Mouse (Mus musculus) adrenal gland, adult (tissue): ENCODE results near the gene Slc9a6.
A peak's percentile ranks its signal among the peaks of the same experiment; 100 is the strongest.

Experiments used
- DNase-seq, 2 experiments: peaks; one replicate each; pipeline ENCODE4 v3.0.0; 2022 to 2023; ENCODE audit warnings: low spot score in 1 of 2; ENCODE audit not compliant: inconsistent age in 2 of 2

Slc9a6 gene

DNA sequence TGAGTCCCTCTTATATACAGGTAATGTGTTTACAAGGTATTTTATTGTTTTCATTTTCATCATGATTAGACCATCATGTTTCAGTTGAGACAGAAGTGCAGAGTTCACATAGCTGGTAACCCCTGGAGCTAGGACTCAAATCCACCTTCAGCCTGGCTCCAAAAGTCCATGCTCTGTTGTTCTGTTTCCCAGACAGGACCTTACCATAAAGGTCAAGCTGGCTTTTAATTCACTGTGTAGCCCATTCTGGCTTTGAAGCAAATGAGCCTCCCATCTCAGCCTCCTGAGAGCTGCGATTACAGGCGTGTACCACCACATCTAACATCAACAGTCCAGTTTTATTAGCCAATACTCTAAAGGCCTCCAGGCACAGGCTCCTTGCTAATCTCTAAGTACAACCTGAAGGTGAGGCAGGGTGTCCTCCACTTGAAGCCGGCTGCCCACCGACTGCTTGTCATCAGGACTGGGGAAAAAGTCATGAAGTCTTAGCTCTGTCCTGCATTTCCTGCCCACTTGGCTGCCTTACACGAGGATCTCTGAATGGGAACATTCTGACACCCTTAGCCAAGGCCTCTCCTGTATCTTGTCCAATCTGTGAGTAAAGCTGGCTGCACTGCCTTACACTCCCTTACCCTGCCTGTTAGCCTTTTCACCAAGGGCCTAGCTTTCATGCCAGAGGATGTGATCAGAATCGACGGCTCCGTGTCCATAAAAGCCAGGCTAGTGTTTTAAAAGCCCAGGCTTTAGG is 55.8 kb downstream of the Slc9a6 start:
- DNase-seq: peak in 1 of 2 experiments; percentile 9

GRCm38 (mm10) chrX:56667296-56667695 is 57.7 kb downstream of the Slc9a6 start:
- no peak for DNase-seq

DNA sequence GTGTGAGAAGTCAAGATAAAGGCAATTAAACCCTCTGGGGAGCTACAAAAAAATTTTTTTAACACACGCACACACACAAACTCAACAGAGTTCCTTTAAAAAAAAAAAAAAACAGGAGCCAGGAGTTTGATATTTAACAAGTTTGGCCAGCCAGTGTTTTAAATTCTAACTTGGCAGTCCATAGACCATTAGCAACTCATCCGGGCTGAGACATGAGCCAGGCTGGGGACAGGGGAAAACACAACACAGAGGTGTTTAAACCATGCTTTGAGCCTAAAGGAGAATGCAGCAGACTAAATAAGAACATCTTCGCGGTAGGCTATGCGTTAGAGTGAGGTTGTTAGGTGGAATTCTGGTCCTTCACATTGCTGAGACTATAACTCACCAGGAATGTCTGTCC is 58.5 kb downstream of the Slc9a6 start:
- DNase-seq: no peak

GRCm38 (mm10) chrX:56668501-56668900 is 58.9 kb downstream of the Slc9a6 start:
- no peak for DNase-seq

- no peak for DNase-seq
Measured at GRCm38 (mm10) chrX:56675556-56675955, 66.0 kb downstream of the Slc9a6 start.

GRCm38 (mm10) chrX:56677736-56678135 is 68.2 kb downstream of the Slc9a6 start:
- DNase-seq: no peak

- DNase-seq: no peak
Measured at GRCm38 (mm10) chrX:56679066-56679465, 69.5 kb downstream of the Slc9a6 start.

DNA sequence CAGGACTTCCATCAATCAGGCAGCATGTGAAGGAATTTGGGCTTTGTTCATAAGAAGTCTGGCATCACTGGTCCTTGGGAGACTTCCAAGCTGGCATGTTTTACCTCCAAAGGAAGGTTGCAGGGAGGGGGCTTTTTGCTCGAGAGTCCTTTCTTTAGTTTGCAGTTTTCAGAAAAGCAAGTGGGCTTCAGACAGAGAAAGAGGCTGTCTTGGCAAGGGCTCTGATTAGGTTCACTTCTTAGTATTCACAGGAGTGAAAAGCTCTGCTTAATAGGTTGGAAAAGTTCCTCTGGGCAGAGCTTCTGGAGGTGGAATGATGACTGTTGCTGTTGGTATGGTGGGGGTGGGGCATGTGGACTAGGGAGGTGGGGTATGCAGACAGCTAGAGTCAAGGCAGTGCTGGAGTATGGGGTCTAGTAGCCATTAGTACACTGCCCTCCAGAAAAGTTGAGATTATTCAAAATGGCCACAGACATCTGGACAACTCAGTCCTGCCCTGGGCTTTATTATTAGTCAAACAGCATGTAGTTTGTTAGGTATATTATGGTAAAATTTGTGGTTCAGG is 72.7 kb downstream of the Slc9a6 start:
- DNase-seq: no peak

DNA sequence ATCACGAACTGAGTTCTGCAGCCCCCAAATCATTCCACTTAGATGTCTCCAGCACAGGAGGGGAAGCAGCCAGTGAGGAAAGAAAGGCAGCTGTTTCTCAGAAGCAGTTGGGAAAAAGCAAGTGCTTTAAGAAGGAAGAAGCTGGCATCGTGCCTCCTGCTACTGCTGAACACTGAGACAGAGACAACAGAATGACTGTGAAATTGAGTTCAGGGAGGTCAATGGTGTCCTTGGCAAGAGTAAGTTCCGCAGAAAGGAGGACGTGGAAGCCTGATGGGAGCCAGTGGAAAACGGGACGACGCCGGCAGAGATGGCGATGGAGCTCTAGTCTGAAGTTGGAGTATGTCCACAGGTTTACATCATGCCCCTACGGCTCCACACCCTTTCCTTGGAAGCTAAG is 74.0 kb downstream of the Slc9a6 start:
- peak in 1 of 2 experiments; percentile 22 for DNase-seq

DNA sequence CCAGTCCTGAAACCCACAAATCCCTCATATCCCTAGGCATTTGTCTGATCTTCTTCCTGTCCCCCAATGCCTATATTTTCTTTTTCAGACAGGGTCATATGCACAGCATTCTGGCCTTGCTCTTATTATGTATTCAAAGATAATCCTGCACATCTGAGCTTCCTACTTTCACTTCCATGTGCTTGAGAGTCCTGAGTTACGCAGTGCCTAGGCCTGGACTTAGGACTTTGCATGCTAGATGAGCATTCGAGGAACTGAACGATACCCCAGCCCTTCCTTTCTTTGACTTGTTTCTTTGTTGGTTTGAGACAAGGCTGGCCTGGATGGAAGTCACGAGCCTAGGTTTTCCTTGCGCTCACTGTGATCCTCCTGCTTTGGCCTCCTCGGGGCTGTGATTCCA is 83.0 kb downstream of the Slc9a6 start:
- no peak for DNase-seq

- DNase-seq: no peak
Measured at GRCm38 (mm10) chrX:56694539-56694938, 85.0 kb downstream of the Slc9a6 start.

GRCm38 (mm10) chrX:56697199-56697780 is 87.7 kb downstream of the Slc9a6 start:
- no peak for DNase-seq

DNA sequence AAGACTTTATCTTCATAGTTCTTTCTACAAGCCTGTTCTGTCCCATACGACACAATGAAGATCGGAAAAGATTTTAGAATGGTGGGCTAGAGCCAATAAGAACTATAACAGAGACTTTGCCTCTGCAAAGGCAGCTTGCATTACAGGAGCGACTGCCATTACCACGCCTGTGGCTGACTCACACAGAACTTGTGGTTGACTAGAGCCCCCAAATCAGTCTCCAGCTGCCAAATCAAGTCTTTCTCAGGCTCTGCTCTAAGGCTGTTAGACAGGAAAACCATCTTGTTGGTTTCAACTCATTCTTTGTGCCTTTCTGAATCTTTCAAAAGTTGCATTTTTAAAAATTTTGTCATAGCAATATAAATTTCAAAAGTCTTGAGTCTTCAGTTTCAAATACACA is 88.3 kb downstream of the Slc9a6 start:
- DNase-seq: no peak

DNA sequence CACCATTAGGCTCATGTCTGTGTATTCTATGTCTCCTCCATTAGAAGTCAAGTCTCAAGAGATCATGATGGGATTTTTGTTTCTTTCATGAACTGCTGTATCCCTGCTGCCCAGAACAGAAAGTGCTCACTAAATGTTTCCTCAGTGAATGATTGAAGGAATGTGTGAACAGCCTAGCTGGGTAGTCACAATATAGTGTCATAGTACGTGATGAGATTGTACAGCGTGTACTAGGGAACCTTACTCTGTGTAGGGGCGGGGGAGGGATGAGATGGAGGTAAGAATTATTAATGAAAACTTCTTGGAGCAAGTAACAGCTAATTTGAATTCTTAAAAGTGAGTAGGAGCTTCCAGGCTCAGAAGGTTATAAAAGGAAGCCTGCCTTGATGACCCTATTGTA is 91.7 kb downstream of the Slc9a6 start:
- no peak for DNase-seq

DNA sequence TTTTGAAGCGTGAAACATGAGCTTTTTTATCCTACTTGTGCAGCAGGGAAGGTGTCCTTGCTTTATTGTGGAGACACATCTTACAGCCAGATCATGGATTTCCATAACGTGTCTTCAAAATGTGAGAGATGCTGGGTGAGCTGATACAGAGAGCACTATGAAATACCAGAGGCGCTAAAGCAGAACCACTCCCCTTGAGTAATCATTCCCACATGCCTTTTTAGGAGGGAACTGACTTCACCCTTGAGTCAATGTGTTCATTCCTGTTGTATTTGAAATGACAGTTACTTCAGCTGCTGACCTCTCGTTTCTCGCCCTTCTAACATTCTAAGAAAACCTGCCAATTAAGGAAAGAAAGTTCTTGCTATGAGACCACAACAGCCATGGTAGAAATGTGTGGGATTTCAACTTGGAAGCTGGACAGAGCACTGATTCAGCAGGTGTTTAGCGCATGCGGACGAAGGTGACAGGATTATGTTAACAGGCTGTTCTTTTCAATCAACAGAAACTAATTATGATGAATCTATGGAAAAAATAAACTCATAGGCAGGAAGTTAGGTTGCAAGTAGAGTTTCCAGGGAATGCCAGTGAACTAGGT is 94.5 kb downstream of the Slc9a6 start:
- no peak for DNase-seq

GRCm38 (mm10) chrX:56708592-56709370 is 99.2 kb downstream of the Slc9a6 start:
- DNase-seq: no peak

DNA sequence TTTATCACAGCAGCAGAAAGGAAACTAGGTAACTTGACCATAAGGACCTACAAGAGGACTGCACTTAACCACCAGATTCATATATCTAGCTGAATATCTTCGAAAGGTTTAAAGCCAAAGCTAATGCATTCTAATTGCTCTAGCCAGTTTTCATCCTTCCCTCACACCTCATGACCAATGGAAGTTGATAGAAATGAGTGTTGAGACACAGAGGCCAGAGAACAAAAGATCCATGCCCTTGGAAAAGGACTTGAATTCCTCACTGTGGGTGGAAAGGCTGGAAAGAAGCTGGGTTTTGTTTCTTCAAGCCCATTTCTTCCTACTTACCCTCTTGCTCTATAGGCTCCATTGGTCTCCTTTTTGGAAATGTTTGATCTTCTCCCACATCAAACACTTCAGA is 101.0 kb downstream of the Slc9a6 start:
- DNase-seq: no peak

DNA sequence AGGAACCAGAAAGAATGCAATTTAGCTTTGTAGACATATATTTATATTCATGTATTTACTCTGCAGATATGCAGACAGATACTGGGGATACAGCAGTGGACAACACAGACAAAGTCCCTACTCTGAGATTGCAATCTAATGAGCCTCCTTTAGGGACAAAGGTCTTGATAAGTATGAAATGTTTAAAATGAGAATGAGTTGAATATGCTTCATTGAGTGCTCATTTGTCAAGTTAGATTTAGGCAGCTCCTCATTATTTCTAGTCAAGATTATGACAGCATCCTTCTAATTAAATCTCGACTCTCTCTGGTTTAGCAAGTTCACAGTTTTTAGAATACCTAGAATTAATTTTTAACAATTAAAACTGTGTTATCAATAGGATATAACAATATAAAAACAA is 103.1 kb downstream of the Slc9a6 start:
- DNase-seq: no peak
